Mouse (Mus musculus) small intestine, adult 2 months (tissue): ENCODE results near the gene AC170998.1.

Experiments
- CTCF ChIP-seq: fragments of 200-500 bp; IDR thresholded peaks from 2 replicates; pipeline ENCODE4 v1.5.1; 2012; ENCODE audit warnings: low read depth, mild to moderate bottlenecking, control low read depth, inconsistent platforms, low read length, moderate library complexity, mixed read lengths; ENCODE audit not compliant: insufficient replicate concordance, insufficient read length; ENCODE audit errors: extremely low read depth
- POLR2A ChIP-seq: fragments of 200-500 bp; IDR thresholded peaks from 2 replicates; pipeline ENCODE4 v1.6.1; 2012; ENCODE audit warnings: low read depth, mild to moderate bottlenecking, control low read depth, inconsistent platforms, low read length, moderate library complexity

- TF ChIP-seq CTCF (no peak), POLR2A (no peak)
These were observed 13.4 kb downstream of the AC170998.1 start for GRCm38 (mm10) chr17:28739244-28739643.
